Comparison of ENCODE assay signal across 9 mouse cellular contexts in genomic region chr6:90808544-90808943, GRCm38 (mm10).
A peak's percentile ranks its signal among the peaks of the same experiment; 100 is the strongest.
DNase-seq lines count a peak whose midpoint lies in the region; ATAC-seq lines count a peak whose summit lies in the region.
"Had no signal": no experiment of that assay in that cellular context is flagged by ENCODE, and none has a peak within 500 bp of the region (broad histone marks: within the 10 kb centered on the region; RNA-seq: fewer than 3 reads in every experiment).

No protein-coding gene starts in this region.

- no peak overlapping the region for H3K9ac ChIP-seq in neural tube, embryonic 12.5 days
- peak overlapping the region; percentile 68; the same call in 1 of the 2 replicates for H3K9ac ChIP-seq in hindbrain, embryonic 16.5 days (ENCODE audit: low read depth, low read length)

- no peak for ATAC-seq in cerebellum, adult (ENCODE audit: insufficient number of reproducible peaks, low FRiP score, low TSS enrichment)
- ATAC-seq in neural tube, embryonic 12.5 days (ENCODE audit: low FRiP score, low read depth), result no peak
- no peak for ATAC-seq in hindbrain, embryonic 16.5 days

- peak overlapping the region; percentile 24; the same call in 1 of the 2 replicates for H3K4me2 ChIP-seq in neural tube, embryonic 12.5 days (replicated peaks)
- peak overlapping the region; percentile 73 for H3K4me2 ChIP-seq in hindbrain, embryonic 16.5 days (ENCODE audit: low read length)

- no peak overlapping the region for H3K27ac ChIP-seq in neural tube, embryonic 12.5 days
- peak overlapping the region; percentile 78; the same call in 1 of the 2 replicates for H3K27ac ChIP-seq in hindbrain, embryonic 16.5 days (ENCODE audit: low read depth, low read length)
- H3K27ac ChIP-seq: gastrocnemius, adult 2 months had no signal

- intact Hi-C loops in gastrocnemius, postnatal 14 days (cut with DNase I; ENCODE audit: low total_unique reads), result no loop called here

- peaks cover 30% of the 10 kb centered on the region for H3K4me1 ChIP-seq in neural tube, embryonic 12.5 days
- H3K4me1 ChIP-seq in hindbrain, embryonic 16.5 days (ENCODE audit: control insufficient read depth, insufficient read depth, low read depth, low read length), result peaks cover 45% of the 10 kb centered on the region

- H3K27me3 ChIP-seq in neural tube, embryonic 12.5 days (replicated peaks), result 0 out of 2 replicates have a peak, but pooled peaks cover 3% of the 10 kb centered on the region
- no peaks in the 10 kb centered on the region for H3K27me3 ChIP-seq in hindbrain, embryonic 16.5 days (replicated peaks; ENCODE audit: control insufficient read depth, insufficient read depth, low read length)

- WGBS in neural tube, embryonic 12.5 days, result 12% methylated on average over 5 of the region's 5 CpGs
- 23% methylated on average over 5 of the region's 5 CpGs for WGBS in hindbrain, embryonic 16.5 days

- H3K4me3 ChIP-seq in neural tube, embryonic 12.5 days, result no peak overlapping the region
- peak overlapping the region; percentile 48 for H3K4me3 ChIP-seq in hindbrain, embryonic 16.5 days (ENCODE audit: low read length)
- H3K4me3 ChIP-seq: gastrocnemius, adult 2 months had no signal

- H3K9me3 ChIP-seq in neural tube, embryonic 12.5 days, result no peaks in the 10 kb centered on the region
- H3K9me3 ChIP-seq in hindbrain, embryonic 16.5 days (ENCODE audit: control insufficient read depth, low read length), result no peaks in the 10 kb centered on the region

- no peaks in the 10 kb centered on the region for H3K36me3 ChIP-seq in neural tube, embryonic 12.5 days
- H3K36me3 ChIP-seq in hindbrain, embryonic 16.5 days (ENCODE audit: control insufficient read depth, insufficient read depth, low read length), result no peaks in the 10 kb centered on the region

- DNase-seq in cerebellum, adult 11 months, result peak; percentile 37
- DNase-seq in neural tube, embryonic 10.5 days (ENCODE audit: extremely low spot score, low spot score), result no peak
- DNase-seq in retina, postnatal 1 day, result peak; percentile 62
- DNase-seq in gastrocnemius, postnatal 14 days, result no peak
- no peak for DNase-seq in urinary bladder, adult 18-20 months (ENCODE audit: low spot score in 2 of 2)

Comparison
In these comparisons a context has a peak if more than half of its experiments do, and no peak if none do; other contexts are left out.
1. DNase-seq: peak in cerebellum, adult 11 months (single experiment) and retina, postnatal 1 day (single experiment); none in neural tube, embryonic 10.5 days (single experiment), gastrocnemius, postnatal 14 days (single experiment) and urinary bladder, adult 18-20 months (0 of 2).